Mouse (Mus musculus) megakaryocyte, embryonic 14.5 days (primary cell): ENCODE measurements at regions not wholly inside any gene's neighbourhood (a gene's known extent, or its start where the extent isn't known, plus 50 kb on each side); places are given as distances from the start of the nearest gene placed in this dataset.

Source experiments
- FLI1 ChIP-seq: IDR thresholded peaks from 2 replicates; pipeline ENCODE4 v1.6.1; 2012; ENCODE audit warnings: low read length, inconsistent platforms, mixed read lengths
- GATA1 ChIP-seq: IDR thresholded peaks from 3 replicates; pipeline ENCODE4 v1.6.1; 2012; ENCODE audit warnings: mixed read lengths, low read length, inconsistent platforms, borderline replicate concordance

- TF ChIP-seq GATA1 (no peak), FLI1 (no peak)
Measured at GRCm38 (mm10) chr4:95146268-95146667, 94.2 kb upstream of the Jun start.
